Mouse (Mus musculus) small intestine, adult 10 weeks (tissue): Measurements from ENCODE around the gene Gm5624. TPM values are rescaled to one million over a fixed set of nuclear protein-coding genes. Genes with fewer than 3 reads are reported as not detected.

Experiments used
- polyA plus RNA-seq: library from polyadenylated mRNA; stranded (reverse); fragments of 350-450 nt; fragmentation: Illumina TruSeq; extraction: RNeasy Lipid Tissue Mini Kit (QIAGEN cat#74804); gene quantifications from one replicate; pipeline ENCODE4 v1.2.3, GENCODE M21; 2014; ENCODE audit warnings: low replicate concordance

The Gm5624 gene
- not detected for polyA plus RNA-seq

GRCm38 (mm10) chr14:44627737-44628136 is at the start of gene Gm5624:
Gene Gm5624 (minus strand): TSS chr14:44627938.

GRCm38 (mm10) chr14:44582853-44583252 is 44.9 kb downstream of the Gm5624 start, which contains the start of gene Gm8247:
Gene Gm8247 (plus strand): TSS chr14:44583153.

GRCm38 (mm10) chr14:44517976-44518375 is 109.8 kb downstream of the Gm5624 start, which contains the start of gene Gm17093:
Gene Gm17093 (plus strand): TSS chr14:44518276.

Other genes with a start within 250 kb of the Gm5624 start
- gene Gm3371, start 217.2 kb downstream of the Gm5624 start, polyA plus RNA-seq = not detected
- not detected for gene Gm8232, start 194.3 kb downstream of the Gm5624 start, polyA plus RNA-seq
- not detected for gene BC061237, start 135.5 kb downstream of the Gm5624 start, polyA plus RNA-seq
- not detected for gene Gm17093, start 109.7 kb downstream of the Gm5624 start, polyA plus RNA-seq
- not detected for gene Gm8247, start 44.8 kb downstream of the Gm5624 start, polyA plus RNA-seq
- gene Gm8257, start 78.5 kb upstream of the Gm5624 start, polyA plus RNA-seq = not detected
- gene Gm8267, start 122.4 kb upstream of the Gm5624 start, polyA plus RNA-seq = not detected
- gene Ptgdr, start 231.4 kb upstream of the Gm5624 start, polyA plus RNA-seq = 2.3 TPM